Mouse (Mus musculus): ENCODE measurements around the gene Kel.

DNA sequence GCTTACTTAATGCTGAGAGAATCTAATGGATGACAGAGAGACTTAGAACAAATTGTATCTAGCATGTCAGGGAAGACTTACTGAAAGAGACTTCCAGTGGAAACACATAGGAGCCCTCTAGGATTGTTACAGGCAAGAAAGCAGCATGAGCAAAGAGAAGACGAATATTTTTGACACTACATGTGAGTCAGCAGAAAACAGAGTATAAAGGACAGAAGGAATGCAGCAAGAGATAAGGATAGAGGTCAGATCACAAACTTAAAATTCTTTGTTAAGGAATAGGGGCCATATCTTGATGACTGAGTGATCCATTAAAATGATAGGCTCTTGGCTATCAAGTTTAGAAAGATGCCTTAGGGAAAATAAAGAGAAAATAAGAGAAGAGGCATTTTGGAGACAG lies 2.9 kb downstream of the Kel start:
- no peak for TF ChIP-seq EP300 (IDR thresholded peaks at IDR 0.05; ENCODE audit: low read depth)
- no peak for TF ChIP-seq CTCF (IDR thresholded peaks at IDR 0.05; ENCODE audit: low read depth)

All from liver, postnatal 0 days (tissue).